Mouse (Mus musculus): ENCODE measurements around the gene Foxr2. TPM values are rescaled to one million over a fixed set of nuclear protein-coding genes. Genes with fewer than 3 reads are reported as not detected.

Gene Foxr2
- polyA plus RNA-seq (2017; shearing (Covaris generic)) = not detected

DNA sequence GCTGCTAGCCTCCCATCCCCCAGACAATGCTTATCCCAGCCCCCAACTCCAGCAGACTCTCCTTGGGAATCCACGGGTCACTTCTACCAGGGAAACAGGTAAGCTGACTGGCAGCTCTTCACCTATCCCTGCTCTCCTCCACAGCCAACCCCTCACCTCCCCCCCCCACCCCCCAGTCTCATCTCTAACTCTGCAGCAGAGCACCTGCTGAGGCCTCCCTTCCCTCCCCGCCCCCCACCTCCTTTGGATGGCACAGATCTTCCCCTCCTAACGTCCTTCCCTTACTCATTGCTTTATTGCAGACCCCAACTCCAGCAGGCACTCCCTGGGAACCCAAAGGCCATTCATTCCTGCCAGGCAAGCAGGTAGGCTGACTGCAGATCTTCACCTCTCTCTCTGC is at the start of gene Foxr2:
TSS of gene Foxr2 (plus strand) at position 301 of the 400 bp plus-strand sequence.

DNA sequence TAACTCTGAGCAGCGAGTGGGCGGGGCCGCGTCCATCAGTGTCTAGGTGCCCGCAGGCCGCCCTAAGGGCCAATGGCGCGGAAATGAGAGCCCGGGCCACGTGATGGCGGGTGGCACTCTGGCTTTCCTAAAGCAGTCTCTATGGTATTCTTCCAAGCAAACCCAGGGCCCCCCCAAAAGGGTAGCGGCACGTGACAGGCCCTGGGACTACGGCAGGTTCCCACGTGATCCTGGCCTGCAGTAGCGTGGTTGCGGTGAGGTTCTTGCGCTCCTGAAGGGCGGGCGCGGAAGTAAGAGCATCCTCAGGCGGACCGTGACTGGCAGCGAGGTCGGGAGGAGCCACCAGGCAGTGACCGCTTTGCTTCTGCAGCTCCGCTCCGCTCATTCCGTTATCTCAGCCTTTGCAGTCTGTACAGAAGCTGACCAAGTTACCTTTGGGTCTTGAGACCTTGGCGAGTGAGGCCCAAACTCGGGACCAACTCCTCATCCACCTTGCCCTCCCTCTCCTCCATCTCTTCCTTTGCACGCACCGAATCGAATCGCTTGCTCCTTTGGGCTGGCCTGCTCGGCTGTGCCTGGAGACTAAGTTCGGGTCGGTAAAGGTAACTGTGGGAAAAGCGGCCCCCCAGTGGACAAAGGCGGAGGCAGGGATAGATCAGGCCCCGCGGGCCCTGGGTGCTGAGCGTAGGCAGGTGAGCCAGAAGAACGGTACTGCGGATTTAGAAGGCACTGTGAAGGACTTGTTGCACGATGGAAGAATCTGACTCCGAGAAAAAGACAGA is 21.3 kb downstream of the Foxr2 start, which contains the start of gene Rragb:
TSS of gene Rragb (plus strand) at position 248 of the 782 bp plus-strand sequence.

Other genes starting within 250 kb of the Foxr2 start
- gene Usp51, start 112.3 kb upstream of the Foxr2 start, polyA plus RNA-seq (2017; shearing (Covaris generic)) = not detected
- gene Mageh1, start 81.2 kb upstream of the Foxr2 start, polyA plus RNA-seq (2017; shearing (Covaris generic)) = not detected
- gene Rragb, start 21.2 kb downstream of the Foxr2 start, polyA plus RNA-seq (2017; shearing (Covaris generic)) = 7.6 TPM
- 1.1 TPM for gene Klf8, start 118.7 kb downstream of the Foxr2 start, polyA plus RNA-seq (2017; shearing (Covaris generic))